Mouse (Mus musculus) kidney, postnatal 0 days (tissue): ENCODE results near the gene Khdrbs1. TPM values are rescaled to one million over a fixed set of nuclear protein-coding genes. Genes with fewer than 3 reads are reported as not detected.

Experiments used
- ATAC-seq: fragments of 200-750 bp; cut with Nextera tagmentation; replicated peaks from 2 replicates; pipeline ENCODE4 v1.8.0; 2017; ENCODE audit warnings: low read depth, moderate number of reproducible peaks, moderate TSS enrichment, moderate library complexity; ENCODE audit not compliant: low FRiP score
- DNase-seq: peaks from one replicate; pipeline ENCODE4 v3.0.0-alpha.2; 2016; ENCODE audit warnings: low spot score
- H3K27ac ChIP-seq: fragments of 300-500 bp; sonication (generic); 2 replicates; pipeline ENCODE4 v1.5.1; 2014; ENCODE audit warnings: mild to moderate bottlenecking
- H3K27me3 ChIP-seq: fragments of 300-500 bp; sonication (generic); 2 replicates; pipeline ENCODE4 v1.6.1; 2014; ENCODE audit warnings: low read length, mixed read lengths; ENCODE audit not compliant: insufficient read depth
- H3K36me3 ChIP-seq: fragments of 300-500 bp; sonication (generic); 2 replicates; pipeline ENCODE4 v1.6.1; 2014; ENCODE audit warnings: low read length, mixed read lengths; ENCODE audit not compliant: insufficient read depth
- H3K4me1 ChIP-seq: fragments of 300-500 bp; sonication (generic); replicated peaks from 2 replicates; pipeline ENCODE4 v1.6.1; 2014; ENCODE audit warnings: antibody characterized with exemption, low read length, mixed read lengths; ENCODE audit not compliant: insufficient read depth
- H3K4me2 ChIP-seq: fragments of 300-500 bp; sonication (generic); 2 replicates; pipeline ENCODE4 v1.6.1; 2014; ENCODE audit warnings: mild to moderate bottlenecking, low read length, moderate library complexity, mixed read lengths
- H3K4me3 ChIP-seq: fragments of 300-500 bp; sonication (generic); replicated peaks from 2 replicates; pipeline ENCODE4 v1.5.1; 2014; ENCODE audit warnings: low read depth, low read length
- H3K9ac ChIP-seq: fragments of 300-500 bp; sonication (generic); 2 replicates; pipeline ENCODE4 v1.6.1; 2014; ENCODE audit warnings: low read depth, low read length
- H3K9me3 ChIP-seq: fragments of 300-500 bp; sonication (generic); replicated peaks from 2 replicates; pipeline ENCODE4 v1.6.1; 2016; ENCODE audit warnings: low read length, inconsistent platforms, mixed read lengths
- CTCF ChIP-seq: IDR thresholded peaks from 2 replicates; pipeline ENCODE4 v1.5.1; 2016; ENCODE audit warnings: antibody characterized with exemption, low read depth, mild to moderate bottlenecking, moderate library complexity
- WGBS: fragments of 180-500 bp; shearing (Covaris S2); extraction: QIAGEN DNeasy Blood & Tissue Kit; methylation state at CpG from one replicate; pipeline ENCODE4 v1.1.7; 2014; 5-methylcytosine and 5-hydroxymethylcytosine counted together
- polyA plus RNA-seq: library from polyadenylated mRNA; unstranded; fragments of >200 nt; fragmentation: Nextera tagmentation; extraction: Ambion mirVana; gene quantifications from 2 replicates; pipeline ENCODE4 v1.2.1, GENCODE M21; 2015

The Khdrbs1 gene
- polyA plus RNA-seq, 1 experiment from 2014 or later: 86.4 TPM

DNA sequence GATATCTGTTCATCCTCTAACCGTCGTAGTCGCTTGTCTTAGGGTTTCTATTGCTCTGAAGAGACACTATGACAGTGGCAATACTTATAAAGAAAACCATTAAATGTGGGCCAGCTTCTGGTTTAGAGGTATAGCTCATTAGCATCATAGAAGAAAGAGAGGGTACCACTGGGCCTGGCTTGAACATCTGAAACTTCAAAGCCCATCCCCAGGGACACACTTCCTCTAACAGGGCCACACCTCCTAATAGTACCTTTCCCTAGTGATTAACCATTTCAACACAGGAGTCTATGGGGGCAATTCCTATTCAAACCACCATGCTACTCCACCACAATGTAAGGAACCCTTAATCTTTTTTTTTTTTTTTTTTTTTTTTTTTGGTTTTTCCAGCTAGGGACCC lies 4.5 kb upstream of the Khdrbs1 start:
- no peak for DNase-seq
- H3K9ac ChIP-seq: no peak overlapping the region
- no peak overlapping the region for H3K4me3 ChIP-seq
- no peak for ATAC-seq
- H3K27ac ChIP-seq: no peak overlapping the region
- peaks cover 8% of the 10 kb centered on the region; the same call in 1 of the 2 replicates for H3K4me1 ChIP-seq
- H3K36me3 ChIP-seq: no peaks in the 10 kb centered on the region
- no peak for TF ChIP-seq CTCF
- no peaks in the 10 kb centered on the region for H3K27me3 ChIP-seq
- H3K4me2 ChIP-seq: no peak overlapping the region
- no peaks in the 10 kb centered on the region for H3K9me3 ChIP-seq
- WGBS: 62% methylated on average over 3 of the region's 3 CpGs

- no peak for TF ChIP-seq CTCF
- Histone ChIP-seq H3K27ac (no peak overlapping the region), H3K9me3 (no peaks in the 10 kb centered on the region), H3K4me3 (no peak overlapping the region), H3K4me1 (peaks cover 8% of the 10 kb centered on the region; the same call in 1 of the 2 replicates), H3K4me2 (no peak overlapping the region), H3K27me3 (no peaks in the 10 kb centered on the region), H3K36me3 (no peaks in the 10 kb centered on the region), H3K9ac (no peak overlapping the region)
- ATAC-seq (no peak), DNase-seq (no peak)
- 57% methylated on average over 1 of the region's 1 CpGs for whole genome bisulfite sequencing
Measured at GRCm38 (mm10) chr4:129746106-129746505, 4.0 kb upstream of the Khdrbs1 start.

- Histone ChIP-seq H3K9me3 (no peaks in the 10 kb centered on the region), H3K27me3 (no peaks in the 10 kb centered on the region), H3K4me1 (peaks cover 13% of the 10 kb centered on the region), H3K4me2 (peak overlapping the region; percentile 56), H3K4me3 (peak overlapping the region; percentile 100), H3K27ac (peak overlapping the region; percentile 98; the same call in 1 of the 2 replicates), H3K9ac (peak overlapping the region; percentile 92; the same call in 1 of the 2 replicates), H3K36me3 (no peaks in the 10 kb centered on the region)
- ATAC-seq: no peak
- 45% methylated on average over 2 of the region's 2 CpGs for WGBS
- no peak for TF ChIP-seq CTCF
- no peak for DNase-seq
Measured at GRCm38 (mm10) chr4:129743494-129743893, 1.4 kb upstream of the Khdrbs1 start.

DNA sequence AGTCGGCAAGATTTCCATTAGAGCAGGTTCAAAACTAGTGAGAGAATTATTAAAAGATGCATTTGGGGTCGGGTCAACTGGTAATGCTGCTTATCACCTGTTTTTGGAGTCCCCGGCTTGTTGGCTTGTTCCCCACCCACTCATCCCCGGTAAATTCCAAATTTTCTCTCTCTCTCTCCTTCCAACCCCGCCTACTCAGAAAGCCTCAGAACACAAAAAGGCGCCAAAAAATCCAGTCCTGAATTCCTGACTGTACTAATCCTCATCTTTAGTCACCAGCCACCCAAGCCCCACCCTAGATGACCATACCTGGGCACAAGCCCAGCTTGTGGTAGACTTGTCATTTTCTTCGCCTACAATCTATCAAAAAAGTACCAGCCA lies 897 bp upstream of the Khdrbs1 start:
- Histone ChIP-seq H3K36me3 (no peaks in the 10 kb centered on the region), H3K27ac (peak overlapping the region; percentile 98), H3K9me3 (no peaks in the 10 kb centered on the region), H3K4me1 (peaks cover 13% of the 10 kb centered on the region), H3K4me3 (peak overlapping the region; percentile 100), H3K4me2 (peak overlapping the region; percentile 56), H3K27me3 (no peaks in the 10 kb centered on the region), H3K9ac (peak overlapping the region; percentile 92)
- TF ChIP-seq CTCF: no peak
- WGBS: 8% methylated on average over 7 of the region's 7 CpGs
- ATAC-seq (no peak), DNase-seq (peak; percentile 67)

- Histone ChIP-seq H3K9me3 (no peaks in the 10 kb centered on the region), H3K4me3 (peak overlapping the region; percentile 100), H3K9ac (peak overlapping the region; percentile 92), H3K4me2 (peak overlapping the region; percentile 73), H3K4me1 (peaks cover 13% of the 10 kb centered on the region), H3K27me3 (no peaks in the 10 kb centered on the region), H3K27ac (peak overlapping the region; percentile 98), H3K36me3 (no peaks in the 10 kb centered on the region)
- ATAC-seq (peak; percentile 48), DNase-seq (no peak)
- under 1% methylated on average over 33 of the region's 34 CpGs for WGBS
- no peak for TF ChIP-seq CTCF
Measured at GRCm38 (mm10) chr4:129741974-129742231, 200 bp downstream of the Khdrbs1 start.

DNA sequence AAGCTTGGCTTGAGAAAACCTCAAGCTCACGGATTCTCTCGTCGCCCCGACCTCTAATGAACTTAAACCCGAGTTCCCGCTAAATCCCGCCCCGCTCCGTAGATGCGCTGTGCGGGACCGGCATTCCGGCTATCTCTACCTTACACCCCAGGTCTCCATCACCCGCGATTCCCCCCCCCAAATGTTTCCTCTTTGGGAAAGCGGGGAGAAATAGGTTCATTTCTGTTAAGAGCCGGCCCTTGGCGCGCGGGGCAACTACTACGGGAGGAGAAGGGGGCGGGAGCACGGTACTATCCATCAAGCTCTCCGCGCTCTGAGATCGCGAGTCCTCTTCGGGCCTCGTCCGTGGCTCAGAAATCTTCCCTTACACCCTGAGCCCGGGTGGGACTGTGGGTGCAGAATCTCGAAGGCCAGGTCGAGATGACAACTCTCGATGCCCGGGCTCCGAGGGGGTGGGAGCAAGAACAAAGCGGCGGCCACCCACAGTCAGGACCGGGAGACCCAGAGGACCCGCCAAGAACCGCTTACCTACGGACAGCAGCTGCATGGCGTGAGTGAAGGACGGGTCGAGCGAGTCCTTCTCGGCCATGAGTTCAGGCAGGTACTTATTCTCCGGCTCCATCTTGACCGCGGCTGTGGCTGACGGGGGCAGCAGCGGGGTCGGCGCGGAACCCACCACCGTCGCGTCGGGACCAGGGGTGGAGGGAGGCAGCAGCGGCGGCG lies 691 bp downstream of the Khdrbs1 start:
- no peak for TF ChIP-seq CTCF
- 2% methylated on average over 62 of the region's 62 CpGs for WGBS
- DNase-seq: peak; percentile 75

More for the DNA sequence above, 691 bp downstream of the Khdrbs1 start:
- Histone ChIP-seq H3K36me3 (no peaks in the 10 kb centered on the region), H3K27ac (peak overlapping the region; percentile 98), H3K9ac (peak overlapping the region; percentile 92), H3K4me2 (peak overlapping the region; percentile 73), H3K4me3 (peak overlapping the region; percentile 100), H3K4me1 (peaks cover 13% of the 10 kb centered on the region), H3K9me3 (no peaks in the 10 kb centered on the region), H3K27me3 (no peaks in the 10 kb centered on the region)
- ATAC-seq: peak; percentile 7; the same call in 1 of the 2 replicates
